Mouse (Mus musculus) MEL (cell line): ENCODE measurements at regions not wholly inside any gene's neighbourhood (a gene's known extent, or its start where the extent isn't known, plus 50 kb on each side); places are given as distances from the start of the nearest gene placed in this dataset.

ENCODE experiments used
- DNase-seq: peaks from one replicate; pipeline ENCODE4 v3.0.0; 2011; ENCODE audit warnings: low read depth, low spot score
- H3K27ac ChIP-seq: 2 replicates; pipeline ENCODE4 v1.5.1; 2012; ENCODE audit warnings: low read depth, mild to moderate bottlenecking, control low read depth, low read length, moderate library complexity; ENCODE audit not compliant: control insufficient read depth
- H3K27me3 ChIP-seq, 2 experiments: fragments of 150-350 bp in 1 of 2; sonication (generic) in 1 of 2; 2 replicates each; pipeline ENCODE4 v1.6.1; 2012; ENCODE audit warnings: low read length in 2 of 2, mild to moderate bottlenecking in 2 of 2, improper control_type of control experiment in 1 of 2, moderate library complexity in 1 of 2; ENCODE audit not compliant: insufficient read depth in 2 of 2, control insufficient read depth in 1 of 2
- H3K36me3 ChIP-seq, 2 experiments: 2 replicates each; pipeline ENCODE4 v1.6.1; 2012 to 2014; ENCODE audit warnings: low read length in 2 of 2, improper control_type of control experiment in 1 of 2, inconsistent platforms in 1 of 2, mild to moderate bottlenecking in 1 of 2; ENCODE audit not compliant: insufficient read depth in 2 of 2, control insufficient read depth in 1 of 2
- H3K4me1 ChIP-seq, 2 experiments: fragments of 150-350 bp in 1 of 2; sonication (generic) in 1 of 2; 2 replicates each; pipeline ENCODE4 v1.6.1; 2012; ENCODE audit warnings: low read length in 2 of 2, improper control_type of control experiment in 1 of 2, mild to moderate bottlenecking in 1 of 2; ENCODE audit not compliant: insufficient read depth in 2 of 2, control insufficient read depth in 1 of 2
- H3K4me3 ChIP-seq, 2 experiments: fragments of 150-350 bp in 1 of 2; sonication (generic) in 1 of 2; 2 replicates each; pipeline ENCODE4 v1.5.1; 2012; ENCODE audit warnings: low read depth in 2 of 2, low read length in 2 of 2, mild to moderate bottlenecking in 2 of 2, moderate library complexity in 2 of 2, control low read depth in 1 of 2, improper control_type of control experiment in 1 of 2; ENCODE audit not compliant: control insufficient read depth in 1 of 2, insufficient read depth in 1 of 2
- H3K79me2 ChIP-seq: 2 replicates; pipeline ENCODE4 v1.6.1; 2012; ENCODE audit warnings: mild to moderate bottlenecking, low read length, moderate library complexity; ENCODE audit not compliant: control insufficient read depth, poor library complexity, insufficient read depth
- H3K9ac ChIP-seq: 2 replicates; pipeline ENCODE4 v1.6.1; 2012; ENCODE audit warnings: low read depth, mild to moderate bottlenecking, control low read depth, low read length, moderate library complexity; ENCODE audit not compliant: control insufficient read depth, poor library complexity, severe bottlenecking
- H3K9me3 ChIP-seq: fragments of 150-350 bp; sonication (generic); replicated peaks from 2 replicates; pipeline ENCODE4 v1.6.1; 2012; ENCODE audit warnings: mild to moderate bottlenecking, low read length, improper control_type of control experiment, moderate library complexity; ENCODE audit not compliant: insufficient read depth
- CHD2 ChIP-seq: IDR thresholded peaks from 2 replicates; pipeline ENCODE4 v1.6.1; 2011; ENCODE audit warnings: low read length, improper control_type of control experiment
- CTCF ChIP-seq, 3 experiments: IDR thresholded peaks in 2 of 3; conservative IDR thresholded peaks in 1 of 3; 2 replicates each; pipeline ENCODE4 v1.5.1; 2011 to 2012; ENCODE audit warnings: low read length in 3 of 3, low read depth in 2 of 3, mild to moderate bottlenecking in 2 of 3, improper control_type of control experiment in 1 of 3, inconsistent platforms in 1 of 3, mixed read lengths in 1 of 3, moderate library complexity in 1 of 3; ENCODE audit not compliant: control insufficient read depth in 1 of 3, insufficient read depth in 1 of 3, poor library complexity in 1 of 3, severe bottlenecking in 1 of 3
- ELF1 ChIP-seq: IDR thresholded peaks from 2 replicates; pipeline ENCODE4 v1.6.1; 2014; ENCODE audit warnings: low read depth, mild to moderate bottlenecking, inconsistent platforms, low read length, improper control_type of control experiment, moderate library complexity
- EP300 ChIP-seq, 2 experiments: IDR thresholded peaks; 2 replicates each; pipeline ENCODE4 v1.6.1; 2011; ENCODE audit warnings: improper control_type of control experiment in 2 of 2, low read length in 2 of 2, low read depth in 1 of 2, mild to moderate bottlenecking in 1 of 2
- GATA1 ChIP-seq: IDR thresholded peaks from 2 replicates; pipeline ENCODE4 v1.6.1; 2011; ENCODE audit warnings: low read depth, low read length, improper control_type of control experiment
- HCFC1 ChIP-seq: IDR thresholded peaks from 2 replicates; pipeline ENCODE4 v1.6.1; 2012; ENCODE audit warnings: low read depth, mild to moderate bottlenecking, inconsistent platforms, low read length, improper control_type of control experiment, moderate library complexity
- JUND ChIP-seq: IDR thresholded peaks from 2 replicates; pipeline ENCODE4 v1.6.1; 2011; ENCODE audit warnings: low read depth, mild to moderate bottlenecking, improper control_type of control experiment, low read length
- MAX ChIP-seq: IDR thresholded peaks from 2 replicates; pipeline ENCODE4 v1.6.1; 2011; ENCODE audit warnings: low read length, improper control_type of control experiment
- MEF2A ChIP-seq: IDR thresholded peaks from 2 replicates; pipeline ENCODE4 v1.6.1; 2014; ENCODE audit warnings: low read depth, mild to moderate bottlenecking, inconsistent platforms, low read length, improper control_type of control experiment; ENCODE audit not compliant: poor library complexity, insufficient replicate concordance, severe bottlenecking; ENCODE audit errors: extremely low read depth
- MXI1 ChIP-seq: IDR thresholded peaks from 2 replicates; pipeline ENCODE4 v1.6.1; 2011; ENCODE audit warnings: mild to moderate bottlenecking, low read depth, low read length, improper control_type of control experiment
- MYB ChIP-seq: IDR thresholded peaks from 2 replicates; pipeline ENCODE4 v1.6.1; 2011; ENCODE audit warnings: mild to moderate bottlenecking, low read depth, low read length, improper control_type of control experiment
- MYC ChIP-seq: IDR thresholded peaks from 2 replicates; pipeline ENCODE4 v1.6.1; 2011; ENCODE audit warnings: low read depth, mild to moderate bottlenecking, low read length, improper control_type of control experiment, moderate library complexity
- NELFE ChIP-seq: IDR thresholded peaks from 2 replicates; pipeline ENCODE4 v1.6.1; 2011; ENCODE audit warnings: low read depth, low read length, improper control_type of control experiment
- NRF1 ChIP-seq: IDR thresholded peaks from 2 replicates; pipeline ENCODE4 v1.6.1; 2014; ENCODE audit warnings: low read depth, mild to moderate bottlenecking, inconsistent platforms, low read length, improper control_type of control experiment, moderate library complexity; ENCODE audit not compliant: poor library complexity, insufficient read depth, severe bottlenecking
- POLR2A ChIP-seq, 2 experiments: IDR thresholded peaks; 2 replicates each; pipeline ENCODE4 v1.6.1; 2011 to 2012; ENCODE audit warnings: low read length in 2 of 2, mild to moderate bottlenecking in 2 of 2, control low read depth in 1 of 2, improper control_type of control experiment in 1 of 2, low read depth in 1 of 2, moderate library complexity in 1 of 2; ENCODE audit not compliant: control insufficient read depth in 1 of 2, insufficient read depth in 1 of 2, poor library complexity in 1 of 2
- POLR2AphosphoS2 ChIP-seq: IDR thresholded peaks from 2 replicates; pipeline ENCODE4 v1.6.1; 2011; ENCODE audit warnings: low read length, improper control_type of control experiment
- POLR2AphosphoS5 ChIP-seq: IDR thresholded peaks from 2 replicates; pipeline ENCODE4 v1.6.1; 2012; ENCODE audit warnings: low read depth, borderline replicate concordance, mild to moderate bottlenecking, inconsistent platforms, low read length, moderate library complexity, mixed read lengths
- RCOR1 ChIP-seq: IDR thresholded peaks from 2 replicates; pipeline ENCODE4 v1.6.1; 2012; ENCODE audit warnings: low read depth, mild to moderate bottlenecking, inconsistent platforms, low read length, improper control_type of control experiment
- SIN3A ChIP-seq: IDR thresholded peaks from 2 replicates; pipeline ENCODE4 v1.6.1; 2012; ENCODE audit warnings: low read length, improper control_type of control experiment, inconsistent platforms
- SMC3 ChIP-seq: IDR thresholded peaks from 2 replicates; pipeline ENCODE4 v1.6.1; 2011; ENCODE audit warnings: low read depth, low read length, improper control_type of control experiment
- TCF12 ChIP-seq: IDR thresholded peaks from 2 replicates; pipeline ENCODE4 v1.6.1; 2014; ENCODE audit warnings: low read depth, mild to moderate bottlenecking, inconsistent platforms, low read length, improper control_type of control experiment, moderate library complexity
- USF1 ChIP-seq: IDR thresholded peaks from 2 replicates; pipeline ENCODE4 v1.6.1; 2014; ENCODE audit warnings: low read depth, mild to moderate bottlenecking, inconsistent platforms, low read length, improper control_type of control experiment, moderate library complexity
- USF2 ChIP-seq, 2 experiments: IDR thresholded peaks; 2 replicates each; pipeline ENCODE4 v1.6.1; 2011 to 2012; ENCODE audit warnings: improper control_type of control experiment in 2 of 2, low read length in 2 of 2, borderline replicate concordance in 1 of 2, inconsistent platforms in 1 of 2, low read depth in 1 of 2, mild to moderate bottlenecking in 1 of 2; ENCODE audit not compliant: insufficient read depth in 1 of 2
- ZC3H11A ChIP-seq: IDR thresholded peaks from 2 replicates; pipeline ENCODE4 v1.6.1; 2012; ENCODE audit warnings: low read depth, mild to moderate bottlenecking, inconsistent platforms, low read length, improper control_type of control experiment
- ZMIZ1 ChIP-seq: IDR thresholded peaks from 2 replicates; pipeline ENCODE4 v1.6.1; 2012; ENCODE audit warnings: low read depth, mild to moderate bottlenecking, inconsistent platforms, low read length, improper control_type of control experiment, moderate library complexity

DNA sequence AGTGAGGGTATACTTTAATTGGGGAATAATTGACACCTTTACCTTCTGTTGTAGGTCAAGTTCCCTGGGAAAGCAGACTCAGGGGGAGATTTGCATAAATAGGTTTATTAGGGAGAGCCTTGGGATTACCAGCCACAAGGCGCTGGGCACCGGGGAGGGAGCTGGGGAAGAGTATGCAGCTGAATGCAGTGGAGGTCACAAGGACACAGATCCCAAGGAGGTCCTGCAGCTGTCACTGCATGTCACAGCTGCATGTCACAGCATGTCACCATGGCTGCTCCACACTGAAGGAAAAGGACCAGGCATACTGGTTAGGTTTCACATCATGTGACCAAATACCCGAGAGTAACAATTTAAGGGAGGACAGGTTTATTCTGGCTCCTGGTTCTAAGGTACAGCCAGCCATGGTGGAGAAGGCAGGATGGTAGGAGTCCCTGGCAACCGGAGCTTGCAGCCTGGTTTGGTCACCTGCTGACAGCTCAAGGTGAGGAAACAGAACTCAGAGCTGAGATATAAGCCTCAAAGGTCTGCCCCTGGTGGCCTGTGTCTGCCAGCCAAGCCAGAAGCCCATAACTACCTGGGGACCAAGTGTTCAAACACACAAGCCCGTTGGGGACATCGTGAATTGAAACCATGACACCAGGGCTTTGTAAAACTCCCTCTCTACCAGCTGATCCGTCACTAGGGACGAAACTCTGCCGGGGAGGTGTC lies 1169.5 kb upstream of the Gulo start:
- Histone ChIP-seq H3K9me3 (no peaks in the 10 kb centered on the region), H3K27ac (no peak overlapping the region), H3K36me3 (no peaks in the 10 kb centered on the region), H3K9ac (no peak overlapping the region), H3K4me1 (no peaks in the 10 kb centered on the region), H3K79me2 (no peaks in the 10 kb centered on the region), H3K27me3 (no peaks in the 10 kb centered on the region), H3K4me3 (no peak overlapping the region)
- no peak for DNase-seq
- no peak for TF ChIP-seq JUND
- no peak for TF ChIP-seq MXI1
- TF ChIP-seq CTCF (IDR thresholded peaks at IDR 0.05 in 2 of 3, conservative IDR thresholded peaks at IDR 0.05 in 1 of 3; ENCODE audit: control insufficient read depth in 1 of 3, insufficient read depth in 1 of 3, low read depth in 2 of 3, low read length in 3 of 3, poor library complexity in 1 of 3, severe bottlenecking in 1 of 3) = no peak
- no peak for TF ChIP-seq TCF12
- no peak for TF ChIP-seq MYC
- TF ChIP-seq POLR2A (IDR thresholded peaks at IDR 0.05; ENCODE audit: control insufficient read depth in 1 of 2, insufficient read depth in 1 of 2, low read depth in 1 of 2, low read length in 2 of 2, poor library complexity in 1 of 2) = no peak
- TF ChIP-seq EP300 (IDR thresholded peaks at IDR 0.05; ENCODE audit: low read depth in 1 of 2, low read length in 2 of 2) = no peak
- TF ChIP-seq GATA1 = no peak
- no peak for TF ChIP-seq USF1
- TF ChIP-seq RCOR1 = no peak
- TF ChIP-seq NRF1 = no peak
- TF ChIP-seq SMC3 = no peak
- TF ChIP-seq MAX = no peak
- TF ChIP-seq SIN3A = no peak
- no peak for TF ChIP-seq CHD2
- TF ChIP-seq MEF2A = no peak
- no peak for TF ChIP-seq MYB
- no peak for TF ChIP-seq ELF1
- no peak for TF ChIP-seq POLR2AphosphoS5

- Histone ChIP-seq H3K4me3 (no peak overlapping the region), H3K27me3 (no peaks in the 10 kb centered on the region), H3K9me3 (no peaks in the 10 kb centered on the region), H3K79me2 (no peaks in the 10 kb centered on the region), H3K36me3 (no peaks in the 10 kb centered on the region), H3K27ac (no peak overlapping the region), H3K4me1 (no peaks in the 10 kb centered on the region), H3K9ac (no peak overlapping the region)
- DNase-seq = no peak
- TF ChIP-seq ELF1 (no peak), POLR2AphosphoS2 (no peak), ZMIZ1 (no peak), ZC3H11A (no peak), MYB (no peak), MYC (no peak), SIN3A (no peak), EP300 (IDR thresholded peaks at IDR 0.05; ENCODE audit: low read depth in 1 of 2, low read length in 2 of 2) (no peak), USF2 (IDR thresholded peaks at IDR 0.05; ENCODE audit: borderline replicate concordance in 1 of 2, insufficient read depth in 1 of 2, low read depth in 1 of 2, low read length in 2 of 2) (no peak), NELFE (no peak), MEF2A (no peak), HCFC1 (no peak)
Measured at GRCm38 (mm10) chr14:67176672-67177071, 1167.7 kb upstream of the Gulo start.
